Mouse (Mus musculus): Measurements from ENCODE around the gene Gm10490.

DNA sequence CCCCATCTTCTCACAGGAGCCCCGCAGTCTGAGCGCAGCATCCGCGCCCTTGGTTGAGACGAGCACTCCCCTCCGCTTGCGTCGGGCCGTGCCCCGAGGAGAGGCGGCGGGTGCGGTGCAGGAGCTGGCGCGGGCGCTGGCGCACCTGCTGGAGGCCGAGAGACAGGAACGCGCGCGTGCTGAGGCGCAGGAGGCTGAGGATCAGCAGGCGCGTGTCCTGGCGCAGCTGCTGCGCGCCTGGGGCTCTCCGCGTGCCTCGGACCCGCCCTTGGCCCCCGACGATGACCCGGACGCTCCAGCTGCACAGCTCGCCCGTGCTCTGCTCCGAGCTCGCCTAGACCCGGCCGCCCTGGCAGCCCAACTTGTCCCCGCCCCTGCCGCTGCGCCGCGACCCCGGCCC is 12.7 kb downstream of the Gm10490 start:
- TF ChIP-seq CTCF (IDR thresholded peaks at IDR 0.05; ENCODE audit: borderline replicate concordance, extremely low read depth, insufficient read depth, insufficient read length), result no peak
- TF ChIP-seq POLR2A (IDR thresholded peaks at IDR 0.05; ENCODE audit: borderline replicate concordance, extremely low read depth, insufficient read depth, insufficient read length, poor library complexity, severe bottlenecking), result no peak

All from brain, embryonic 14.5 days (tissue).